Mouse (Mus musculus): ENCODE results near the gene Rarres2. TPM values are rescaled to one million over a fixed set of nuclear protein-coding genes. Genes with fewer than 3 reads are reported as not detected.
A peak's percentile ranks its signal among the peaks of the same experiment; 100 is the strongest.

Gene Rarres2
- total RNA-seq, 1 experiment = 0.18 TPM

DNA sequence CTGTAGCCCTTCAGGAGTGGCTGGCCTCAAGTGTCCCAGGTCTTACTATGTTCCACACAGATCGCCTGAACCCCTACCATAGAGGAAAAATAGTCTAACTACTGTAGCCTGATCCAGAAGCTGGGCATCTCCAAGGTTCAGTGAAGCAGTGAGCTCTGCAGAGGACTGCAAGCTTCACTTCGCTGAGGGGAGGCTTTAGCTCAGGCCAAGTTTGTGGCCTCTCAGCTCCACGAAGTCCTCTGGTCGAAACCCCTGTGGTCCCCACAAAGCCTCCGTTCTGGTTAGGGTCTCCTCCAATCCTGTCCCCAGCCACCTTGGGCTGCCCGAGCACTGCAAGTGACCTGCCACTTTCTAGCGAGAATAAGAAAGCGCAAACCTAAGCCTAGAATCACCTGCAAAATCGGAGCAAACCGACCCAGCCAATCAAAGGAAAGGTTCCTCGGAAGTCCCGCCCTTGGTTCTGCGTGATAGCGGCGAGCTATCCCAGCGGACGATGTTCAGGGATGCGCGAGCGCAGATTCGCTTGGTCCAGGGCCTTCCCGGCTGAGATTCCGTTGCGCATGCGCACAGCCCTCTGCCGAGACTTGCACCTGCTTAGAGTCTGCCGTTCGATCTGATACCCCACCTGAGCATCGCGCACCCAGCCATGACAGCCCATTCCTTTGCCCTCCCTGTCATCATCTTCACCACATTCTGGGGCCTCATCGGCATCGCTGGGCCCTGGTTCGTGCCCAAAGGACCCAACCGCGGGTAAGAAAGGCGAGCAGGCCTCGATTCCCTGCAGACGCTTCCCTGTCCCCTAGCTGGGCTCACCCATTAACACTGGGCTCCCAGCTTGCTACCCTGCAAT is 35.3 kb downstream of the Rarres2 start, which contains the start of gene Atp6v0e2:
Gene Atp6v0e2, plus strand, starts transcription at position 511 of the 850 bp plus-strand sequence.
- peak within 1 kb of the TSS; percentile 44 for H3K9ac ChIP-seq (ENCODE audit: insufficient read depth, low read depth, low read length, poor library complexity, severe bottlenecking)
- H3K4me3 ChIP-seq (ENCODE audit: insufficient read depth in 1 of 2, low read depth in 1 of 2, low read length in 2 of 2, poor library complexity in 1 of 2, severe bottlenecking in 1 of 2) = peak within 1 kb of the TSS; percentile 45 to 62
- no peak within 1 kb of the TSS for H3K27ac ChIP-seq (ENCODE audit: insufficient read depth, low read depth, low read length, poor library complexity, severe bottlenecking)
- 0 out of 2 replicates have a peak, but pooled peaks cover 2% of the 10 kb centered on the region for H3K36me3 ChIP-seq (ENCODE audit: control insufficient read depth, insufficient read depth, low read length, poor library complexity, severe bottlenecking)
- peak; percentile 83 for DNase-seq (ENCODE audit: low read depth, low spot score)
- in situ Hi-C loops (cut with MboI; ENCODE audit: low sequenced_read_pairs in 2 of 2, unreplicated experiment in 2 of 2) = no loop called here
- no peak for TF ChIP-seq ZNF384 (IDR thresholded peaks at IDR 0.05; ENCODE audit: low read depth, low read length)
- no peaks in the 10 kb centered on the region for H3K9me3 ChIP-seq (ENCODE audit: control insufficient read depth, insufficient read depth, low read depth, low read length)
- peaks cover 0 to 6% of the 10 kb centered on the region in 2 experiments; a peak in 2 of 4 replicates for H3K4me1 ChIP-seq (ENCODE audit: control insufficient read depth in 2 of 2, insufficient read depth in 2 of 2, low read length in 2 of 2, poor library complexity in 1 of 2)

DNA sequence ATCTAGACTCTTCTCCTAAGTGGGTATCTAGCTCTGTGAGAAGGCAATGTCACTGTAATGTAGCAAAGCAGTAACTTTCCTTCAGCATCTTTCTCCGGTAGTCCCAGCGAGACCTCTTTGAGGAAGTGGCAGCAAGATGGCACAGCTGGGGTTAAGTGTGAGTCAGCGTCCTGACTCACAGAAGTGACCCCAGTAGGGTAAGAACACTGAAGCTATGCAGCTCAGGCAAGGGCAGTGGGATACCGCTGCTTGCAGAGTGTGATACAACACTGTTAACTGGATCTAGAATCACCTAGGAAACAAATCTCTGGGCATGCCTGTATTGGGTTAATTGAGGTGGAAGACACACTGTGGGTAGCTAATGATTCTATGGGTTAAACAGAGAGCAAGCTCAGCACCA is 36.5 kb downstream of the Rarres2 start:
- H3K27ac ChIP-seq (ENCODE audit: insufficient read depth, low read depth, low read length, poor library complexity, severe bottlenecking) = no peak overlapping the region
- H3K4me1 ChIP-seq (ENCODE audit: control insufficient read depth in 2 of 2, insufficient read depth in 2 of 2, low read length in 2 of 2, poor library complexity in 1 of 2) = peaks cover 0 to 3% of the 10 kb centered on the region in 2 experiments; a peak in 2 of 4 replicates
- no peak overlapping the region for H3K4me3 ChIP-seq (ENCODE audit: insufficient read depth in 1 of 2, low read depth in 1 of 2, low read length in 2 of 2, poor library complexity in 1 of 2, severe bottlenecking in 1 of 2)
- no peaks in the 10 kb centered on the region for H3K9me3 ChIP-seq (ENCODE audit: control insufficient read depth, insufficient read depth, low read depth, low read length)
- no peak for DNase-seq (ENCODE audit: low read depth, low spot score)
- H3K9ac ChIP-seq (ENCODE audit: insufficient read depth, low read depth, low read length, poor library complexity, severe bottlenecking) = no peak overlapping the region
- in situ Hi-C loops (cut with MboI; ENCODE audit: low sequenced_read_pairs in 2 of 2, unreplicated experiment in 2 of 2) = no loop called here
- TF ChIP-seq ZC3H11A (IDR thresholded peaks at IDR 0.05; ENCODE audit: borderline replicate concordance, low read depth, low read length) (no peak), CHD2 (IDR thresholded peaks at IDR 0.05; ENCODE audit: low read depth, low read length) (no peak)
- 0 out of 2 replicates have a peak, but pooled peaks cover 2% of the 10 kb centered on the region for H3K36me3 ChIP-seq (ENCODE audit: control insufficient read depth, insufficient read depth, low read length, poor library complexity, severe bottlenecking)

DNA sequence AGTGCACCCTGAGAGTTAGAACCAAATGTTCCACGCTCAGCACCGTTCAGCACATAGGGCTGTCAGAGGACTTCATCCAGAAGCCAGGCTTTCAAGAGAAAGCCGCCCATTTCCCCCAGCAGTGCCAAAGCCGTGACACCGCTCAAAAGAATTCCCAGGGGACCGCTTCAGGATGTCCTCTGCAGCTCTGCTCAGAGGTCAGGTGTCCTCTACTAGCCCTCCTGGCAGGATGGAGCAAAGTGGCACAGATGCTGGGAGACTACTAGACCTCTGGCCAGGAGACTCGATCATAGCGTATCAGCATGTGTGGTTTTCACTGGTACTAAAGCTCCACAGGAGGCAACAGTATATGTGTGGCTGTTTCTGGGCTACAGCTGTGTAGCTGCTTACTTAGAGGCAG is 37.7 kb downstream of the Rarres2 start:
- no peak for DNase-seq (ENCODE audit: low read depth, low spot score)

DNA sequence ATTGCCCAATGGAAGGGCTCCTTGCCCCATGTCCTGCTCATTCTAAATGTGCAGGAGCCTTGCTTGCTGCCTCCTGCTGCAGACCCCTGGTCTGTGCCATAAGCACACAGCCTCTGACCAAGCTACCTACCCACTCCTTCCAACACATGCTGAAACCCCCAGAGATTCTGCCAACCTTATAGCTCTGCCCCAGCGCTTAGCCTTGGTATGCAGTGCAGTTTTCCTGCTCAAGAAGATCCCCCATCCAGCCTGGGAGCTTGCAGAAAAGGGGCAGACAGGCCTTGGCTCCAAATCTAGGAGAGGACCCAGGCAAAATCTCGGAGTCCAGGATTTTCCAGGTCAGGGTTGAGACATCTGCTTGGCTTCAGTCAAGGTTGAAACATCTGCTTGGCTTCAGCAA is 39.1 kb downstream of the Rarres2 start:
- H3K4me3 ChIP-seq (ENCODE audit: insufficient read depth in 1 of 2, low read depth in 1 of 2, low read length in 2 of 2, poor library complexity in 1 of 2, severe bottlenecking in 1 of 2) = no peak overlapping the region
- no peak overlapping the region for H3K27ac ChIP-seq (ENCODE audit: insufficient read depth, low read depth, low read length, poor library complexity, severe bottlenecking)
- H3K9me3 ChIP-seq (ENCODE audit: control insufficient read depth, insufficient read depth, low read depth, low read length) = no peaks in the 10 kb centered on the region
- in situ Hi-C loops (cut with MboI; ENCODE audit: low sequenced_read_pairs in 2 of 2, unreplicated experiment in 2 of 2) = no loop called here
- DNase-seq (ENCODE audit: low read depth, low spot score) = no peak
- H3K36me3 ChIP-seq (ENCODE audit: control insufficient read depth, insufficient read depth, low read length, poor library complexity, severe bottlenecking) = peaks cover 10% of the 10 kb centered on the region; the same call in 1 of the 2 replicates
- H3K4me1 ChIP-seq (ENCODE audit: control insufficient read depth in 2 of 2, insufficient read depth in 2 of 2, low read length in 2 of 2, poor library complexity in 1 of 2) = peaks cover 0 to 2% of the 10 kb centered on the region in 2 experiments; a peak in 1 of 4 replicates
- no peak overlapping the region for H3K9ac ChIP-seq (ENCODE audit: insufficient read depth, low read depth, low read length, poor library complexity, severe bottlenecking)
- TF ChIP-seq ZC3H11A (IDR thresholded peaks at IDR 0.05; ENCODE audit: borderline replicate concordance, low read depth, low read length) (no peak), MAFK (IDR thresholded peaks at IDR 0.05; ENCODE audit: insufficient read depth, low read depth, low read length) (no peak), CHD2 (IDR thresholded peaks at IDR 0.05; ENCODE audit: low read depth, low read length) (no peak), HCFC1 (IDR thresholded peaks at IDR 0.05; ENCODE audit: borderline replicate concordance, insufficient read depth, low read length) (no peak), ZNF384 (IDR thresholded peaks at IDR 0.05; ENCODE audit: low read depth, low read length) (no peak)

More for the DNA sequence above, 37.7 kb downstream of the Rarres2 start:
- no peak overlapping the region for H3K27ac ChIP-seq (ENCODE audit: insufficient read depth, low read depth, low read length, poor library complexity, severe bottlenecking)
- H3K4me3 ChIP-seq (ENCODE audit: insufficient read depth in 1 of 2, low read depth in 1 of 2, low read length in 2 of 2, poor library complexity in 1 of 2, severe bottlenecking in 1 of 2) = no peak overlapping the region
- no peak overlapping the region for H3K9ac ChIP-seq (ENCODE audit: insufficient read depth, low read depth, low read length, poor library complexity, severe bottlenecking)
- no peak for TF ChIP-seq MAFK (IDR thresholded peaks at IDR 0.05; ENCODE audit: insufficient read depth, low read depth, low read length)
- no peak for TF ChIP-seq ZC3H11A (IDR thresholded peaks at IDR 0.05; ENCODE audit: borderline replicate concordance, low read depth, low read length)
- TF ChIP-seq HCFC1 (IDR thresholded peaks at IDR 0.05; ENCODE audit: borderline replicate concordance, insufficient read depth, low read length) = no peak
- TF ChIP-seq ZNF384 (IDR thresholded peaks at IDR 0.05; ENCODE audit: low read depth, low read length) = no peak
- TF ChIP-seq CHD2 (IDR thresholded peaks at IDR 0.05; ENCODE audit: low read depth, low read length) = no peak
- no peaks in the 10 kb centered on the region for H3K9me3 ChIP-seq (ENCODE audit: control insufficient read depth, insufficient read depth, low read depth, low read length)
- in situ Hi-C loops (cut with MboI; ENCODE audit: low sequenced_read_pairs in 2 of 2, unreplicated experiment in 2 of 2) = no loop called here
- peaks cover 8% of the 10 kb centered on the region; the same call in 1 of the 2 replicates for H3K36me3 ChIP-seq (ENCODE audit: control insufficient read depth, insufficient read depth, low read length, poor library complexity, severe bottlenecking)
- peaks cover 0 to 3% of the 10 kb centered on the region in 2 experiments; a peak in 2 of 4 replicates for H3K4me1 ChIP-seq (ENCODE audit: control insufficient read depth in 2 of 2, insufficient read depth in 2 of 2, low read length in 2 of 2, poor library complexity in 1 of 2)

All from ES-E14 (cell line).